Mouse (Mus musculus) E14TG2a.4 (cell line): ENCODE results near the gene Aldh1l2.

Source experiments
- H3K27me3 ChIP-seq: 2 replicates; pipeline ENCODE4 v1.6.1; 2014; ENCODE audit warnings: low read length, control low read depth; ENCODE audit not compliant: insufficient read depth
- H3K36me3 ChIP-seq: 2 replicates; pipeline ENCODE4 v1.6.1; 2014; ENCODE audit warnings: low read length, control low read depth; ENCODE audit not compliant: insufficient read depth
- H3K4me1 ChIP-seq: replicated peaks from 2 replicates; pipeline ENCODE4 v1.6.1; 2014; ENCODE audit warnings: low read depth, low read length, control low read depth
- H3K4me3 ChIP-seq: replicated peaks from 2 replicates; pipeline ENCODE4 v1.5.1; 2014; ENCODE audit warnings: mild to moderate bottlenecking, low read length
- H3K9me3 ChIP-seq: 2 replicates; pipeline ENCODE4 v1.6.1; 2014; ENCODE audit warnings: low read length, control low read depth
- CTCF ChIP-seq: conservative IDR thresholded peaks from 2 replicates; pipeline ENCODE4 v1.5.1; 2014; ENCODE audit warnings: low read length
- NANOG ChIP-seq: IDR thresholded peaks from 2 replicates; pipeline ENCODE4 v1.6.1; 2014; ENCODE audit warnings: borderline replicate concordance, low read length, mixed read lengths
- POU5F1 ChIP-seq: IDR thresholded peaks from 2 replicates; pipeline ENCODE4 v1.6.1; 2014; ENCODE audit warnings: low read length, borderline replicate concordance

The Aldh1l2 gene

GRCm38 (mm10) chr10:83508962-83509660 lies 24.8 kb downstream of the Aldh1l2 start:
- no peak for TF ChIP-seq POU5F1
- TF ChIP-seq CTCF: peak; percentile 47
- no peaks in the 10 kb centered on the region for H3K36me3 ChIP-seq
- no peaks in the 10 kb centered on the region for H3K9me3 ChIP-seq

GRCm38 (mm10) chr10:83497321-83497720 lies 36.6 kb downstream of the Aldh1l2 start:
- Histone ChIP-seq H3K4me1 (0 out of 2 replicates have a peak, but pooled peaks cover 2% of the 10 kb centered on the region), H3K36me3 (peaks cover 7% of the 10 kb centered on the region; the same call in 1 of the 2 replicates), H3K9me3 (0 out of 2 replicates have a peak, but pooled peaks cover 7% of the 10 kb centered on the region), H3K27me3 (no peaks in the 10 kb centered on the region), H3K4me3 (no peak overlapping the region)
- TF ChIP-seq CTCF (no peak), POU5F1 (no peak), NANOG (no peak)

More at GRCm38 (mm10) chr10:83508962-83509660, 24.8 kb downstream of the Aldh1l2 start:
- peaks cover 5% of the 10 kb centered on the region; the same call in 1 of the 2 replicates for H3K4me1 ChIP-seq
- no peak overlapping the region for H3K4me3 ChIP-seq
- H3K27me3 ChIP-seq: no peaks in the 10 kb centered on the region

GRCm38 (mm10) chr10:83490506-83490905 lies 43.4 kb downstream of the Aldh1l2 start:
- H3K4me1 ChIP-seq: no peaks in the 10 kb centered on the region
- H3K36me3 ChIP-seq: peaks cover 10% of the 10 kb centered on the region
- no peak for TF ChIP-seq NANOG
- no peak for TF ChIP-seq CTCF
- no peak for TF ChIP-seq POU5F1
- peaks cover 58% of the 10 kb centered on the region for H3K9me3 ChIP-seq
- no peaks in the 10 kb centered on the region for H3K27me3 ChIP-seq
- no peak overlapping the region for H3K4me3 ChIP-seq

- Histone ChIP-seq H3K27me3 (no peaks in the 10 kb centered on the region), H3K36me3 (peaks cover 20% of the 10 kb centered on the region; the same call in 1 of the 2 replicates), H3K4me1 (no peaks in the 10 kb centered on the region), H3K9me3 (peaks cover 90% of the 10 kb centered on the region), H3K4me3 (no peak overlapping the region)
- no peak for TF ChIP-seq NANOG
These were observed 56.7 kb downstream of the Aldh1l2 start for GRCm38 (mm10) chr10:83477286-83477685.

GRCm38 (mm10) chr10:83475226-83475625 lies 58.7 kb downstream of the Aldh1l2 start:
- peak overlapping the region; percentile 23; the same call in 1 of the 2 replicates for H3K4me3 ChIP-seq
- no peak for TF ChIP-seq CTCF
- TF ChIP-seq POU5F1: no peak
- TF ChIP-seq NANOG: no peak
- H3K4me1 ChIP-seq: no peaks in the 10 kb centered on the region
- H3K36me3 ChIP-seq: peaks cover 14% of the 10 kb centered on the region; the same call in 1 of the 2 replicates
- H3K27me3 ChIP-seq: no peaks in the 10 kb centered on the region
- peaks cover 75% of the 10 kb centered on the region for H3K9me3 ChIP-seq

GRCm38 (mm10) chr10:83457531-83457930 lies 76.4 kb downstream of the Aldh1l2 start:
- H3K27me3 ChIP-seq: no peaks in the 10 kb centered on the region
- H3K36me3 ChIP-seq: peaks cover 30% of the 10 kb centered on the region
- no peaks in the 10 kb centered on the region for H3K4me1 ChIP-seq
- no peak for TF ChIP-seq CTCF
- no peak for TF ChIP-seq POU5F1
- TF ChIP-seq NANOG: no peak
- no peak overlapping the region for H3K4me3 ChIP-seq
- H3K9me3 ChIP-seq: peaks cover 92% of the 10 kb centered on the region

- Histone ChIP-seq H3K4me3 (0 out of 2 replicates have a peak overlapping the region, but pooled peaks have one; percentile 13), H3K4me1 (no peaks in the 10 kb centered on the region), H3K36me3 (peaks cover 20% of the 10 kb centered on the region), H3K9me3 (peaks cover 99% of the 10 kb centered on the region), H3K27me3 (no peaks in the 10 kb centered on the region)
- TF ChIP-seq POU5F1 (no peak), CTCF (no peak), NANOG (no peak)
These were observed 85.4 kb downstream of the Aldh1l2 start for GRCm38 (mm10) chr10:83448582-83448981.
